Mouse (Mus musculus) forebrain, embryonic 16.5 days (tissue): ENCODE measurements at regions not wholly inside any gene's neighbourhood (a gene's known extent, or its start where the extent isn't known, plus 50 kb on each side); places are given as distances from the start of the nearest gene placed in this dataset.

ENCODE experiments used
- ATAC-seq: fragments of 200-750 bp; cut with Nextera tagmentation; 2 replicates; pipeline ENCODE4 v1.8.0; 2017; ENCODE audit warnings: mild to moderate bottlenecking, moderate library complexity
- H3K27ac ChIP-seq: fragments of 300-500 bp; sonication (generic); 2 replicates; pipeline ENCODE4 v1.5.1; 2014; ENCODE audit warnings: low read length, control low read depth
- H3K27me3 ChIP-seq: fragments of 300-500 bp; sonication (generic); replicated peaks from 2 replicates; pipeline ENCODE4 v1.6.1; 2014; ENCODE audit warnings: low read length; ENCODE audit not compliant: control insufficient read depth, insufficient read depth
- H3K36me3 ChIP-seq: fragments of 300-500 bp; sonication (generic); 2 replicates; pipeline ENCODE4 v1.6.1; 2014; ENCODE audit not compliant: control insufficient read depth, insufficient read depth
- H3K4me1 ChIP-seq: fragments of 300-500 bp; sonication (generic); replicated peaks from 2 replicates; pipeline ENCODE4 v1.6.1; 2014; ENCODE audit warnings: low read length; ENCODE audit not compliant: control insufficient read depth, insufficient read depth
- H3K4me2 ChIP-seq: fragments of 300-500 bp; sonication (generic); 2 replicates; pipeline ENCODE4 v1.6.1; 2014; ENCODE audit warnings: mild to moderate bottlenecking, low read length, control low read depth
- H3K4me3 ChIP-seq: fragments of 300-500 bp; sonication (generic); replicated peaks from 2 replicates; pipeline ENCODE4 v1.5.1; 2014; ENCODE audit warnings: mild to moderate bottlenecking, low read length, control low read depth
- H3K9ac ChIP-seq: fragments of 300-500 bp; sonication (generic); replicated peaks from 2 replicates; pipeline ENCODE4 v1.6.1; 2014; ENCODE audit warnings: low read depth, low read length, control low read depth
- H3K9me3 ChIP-seq: fragments of 300-500 bp; sonication (generic); 2 replicates; pipeline ENCODE4 v1.6.1; 2016; ENCODE audit warnings: low read length; ENCODE audit not compliant: control insufficient read depth
- WGBS: fragments of 180-500 bp; shearing (Covaris S2); extraction: QIAGEN DNeasy Blood & Tissue Kit; methylation state at CpG from one replicate; pipeline ENCODE4 v1.1.7; 2014; 5-methylcytosine and 5-hydroxymethylcytosine counted together

DNA sequence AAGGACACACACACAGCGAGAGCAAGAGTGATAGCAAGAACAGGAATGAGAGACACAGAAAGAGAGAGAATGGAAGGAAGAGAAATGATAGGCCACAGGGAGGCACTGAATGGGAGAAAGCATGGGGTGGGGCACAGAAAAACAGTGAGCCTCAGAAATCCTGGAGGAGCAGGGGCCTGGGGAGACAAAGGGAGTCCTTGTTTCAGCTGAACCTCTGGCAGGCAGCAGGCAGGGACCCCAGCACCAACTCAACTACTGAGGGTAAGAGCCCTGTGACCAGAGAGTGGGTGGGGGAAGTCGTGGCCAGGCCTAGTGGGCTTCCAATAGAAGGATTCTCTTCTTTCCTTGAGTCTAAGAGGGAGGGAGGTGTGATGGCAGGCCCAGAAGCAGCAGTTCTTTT, 54.3 kb upstream of the Mvb12b start:
- no peaks in the 10 kb centered on the region for H3K27me3 ChIP-seq
- H3K27ac ChIP-seq, result no peak overlapping the region
- WGBS, result 48% methylated on average over 2 of the region's 2 CpGs
- no peaks in the 10 kb centered on the region for H3K4me1 ChIP-seq
- H3K4me2 ChIP-seq, result no peak overlapping the region
- H3K4me3 ChIP-seq, result no peak overlapping the region
- no peak overlapping the region for H3K9ac ChIP-seq
- H3K9me3 ChIP-seq, result no peaks in the 10 kb centered on the region
- no peaks in the 10 kb centered on the region for H3K36me3 ChIP-seq
- no peak for ATAC-seq

DNA sequence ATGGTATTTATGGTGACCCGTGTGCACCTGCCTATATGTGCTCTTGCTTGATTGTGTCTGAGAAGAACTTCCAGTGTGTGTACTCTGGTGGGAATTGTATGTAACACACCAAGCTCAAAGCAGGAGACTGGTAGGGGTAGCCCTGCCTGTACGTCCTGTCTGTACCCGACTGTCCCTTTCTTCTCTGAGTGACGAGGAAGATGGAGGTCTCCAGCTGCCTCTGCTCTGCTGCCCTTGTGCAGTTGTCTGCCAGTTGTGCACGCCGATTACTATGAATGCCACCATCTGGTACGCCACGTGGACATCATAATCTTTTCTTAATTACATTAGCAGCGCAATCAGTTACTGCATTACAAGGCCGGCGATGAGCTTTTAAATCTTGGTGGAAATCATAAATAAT, 53.6 kb upstream of the Mvb12b start:
- no peak overlapping the region for H3K9ac ChIP-seq
- peak; percentile 43; the same call in 1 of the 2 replicates for ATAC-seq
- no peak overlapping the region for H3K27ac ChIP-seq
- no peaks in the 10 kb centered on the region for H3K9me3 ChIP-seq
- no peaks in the 10 kb centered on the region for H3K36me3 ChIP-seq
- H3K4me2 ChIP-seq, result no peak overlapping the region
- H3K4me3 ChIP-seq, result no peak overlapping the region
- 70% methylated on average over 11 of the region's 11 CpGs for WGBS
- H3K4me1 ChIP-seq, result 0 out of 2 replicates have a peak, but pooled peaks cover 2% of the 10 kb centered on the region
- H3K27me3 ChIP-seq, result no peaks in the 10 kb centered on the region

DNA sequence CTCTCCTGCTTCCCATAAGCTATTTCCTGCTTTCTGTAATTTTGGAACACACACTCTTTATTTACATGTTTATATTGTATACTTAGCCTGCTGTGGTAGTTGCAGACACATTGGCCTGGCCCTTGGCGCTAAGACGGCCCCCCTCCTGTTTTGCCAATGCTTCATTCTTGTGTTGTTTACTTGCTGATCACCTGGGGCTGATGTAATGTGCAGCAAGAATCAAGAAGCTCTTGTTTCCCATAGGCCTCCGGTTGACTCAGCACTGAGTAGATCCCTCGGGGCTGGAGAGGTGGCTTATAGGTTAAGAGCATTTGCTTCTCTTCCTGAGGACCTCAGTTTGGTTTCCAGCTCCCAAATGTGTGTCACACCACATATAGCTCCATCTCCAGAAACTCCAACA, 52.1 kb upstream of the Mvb12b start:
- no peaks in the 10 kb centered on the region for H3K9me3 ChIP-seq
- H3K27ac ChIP-seq, result no peak overlapping the region
- ATAC-seq, result no peak
- no peaks in the 10 kb centered on the region for H3K36me3 ChIP-seq
- WGBS, result 85% methylated on average over 4 of the region's 4 CpGs
- no peak overlapping the region for H3K9ac ChIP-seq
- H3K27me3 ChIP-seq, result no peaks in the 10 kb centered on the region
- no peak overlapping the region for H3K4me2 ChIP-seq
- H3K4me1 ChIP-seq, result 0 out of 2 replicates have a peak, but pooled peaks cover 2% of the 10 kb centered on the region
- no peak overlapping the region for H3K4me3 ChIP-seq
